ENCODE assay signal across 11 mouse cellular contexts in genomic region chr10:108443931-108444876, GRCm38 (mm10).
DNase-seq lines count a peak whose midpoint lies in the region; ATAC-seq lines count a peak whose summit lies in the region.
"Had no signal": no experiment of that assay in that cellular context is flagged by ENCODE, and none has a peak within 500 bp of the region (broad histone marks: within the 10 kb centered on the region; RNA-seq: fewer than 3 reads in every experiment).

No protein-coding gene starts in this region.

- no peaks in the 10 kb centered on the region for H3K27me3 ChIP-seq in hindbrain, embryonic 11.5 days (ENCODE audit: control insufficient read depth, insufficient read depth, low read length)
- no peaks in the 10 kb centered on the region for H3K27me3 ChIP-seq in hindbrain, embryonic 10.5 days (ENCODE audit: insufficient read depth, poor library complexity, severe bottlenecking)
- H3K27me3 ChIP-seq in hindbrain, embryonic 15.5 days, result no peaks in the 10 kb centered on the region

- no peak overlapping the region for H3K4me2 ChIP-seq in hindbrain, embryonic 11.5 days (replicated peaks; ENCODE audit: low read depth, low read length)
- H3K4me2 ChIP-seq in hindbrain, embryonic 15.5 days, result peak overlapping the region; percentile 21

- no peaks in the 10 kb centered on the region for H3K4me1 ChIP-seq in hindbrain, embryonic 11.5 days (replicated peaks; ENCODE audit: control insufficient read depth, insufficient read depth, low read length)
- peaks cover 25% of the 10 kb centered on the region for H3K4me1 ChIP-seq in hindbrain, embryonic 10.5 days (replicated peaks)
- H3K4me1 ChIP-seq in brown adipose tissue, adult 24 weeks (ENCODE audit: control insufficient read depth, insufficient read depth, insufficient read length, low read length), result peaks cover 12% of the 10 kb centered on the region
- peaks cover 15% of the 10 kb centered on the region for H3K4me1 ChIP-seq in hindbrain, embryonic 15.5 days (replicated peaks)

- no peak overlapping the region for H3K9ac ChIP-seq in hindbrain, embryonic 11.5 days (ENCODE audit: low read depth, low read length)
- no peak overlapping the region for H3K9ac ChIP-seq in hindbrain, embryonic 15.5 days

- no peak overlapping the region for H3K27ac ChIP-seq in hindbrain, embryonic 11.5 days (ENCODE audit: low read depth, low read length)
- H3K27ac ChIP-seq in hindbrain, embryonic 10.5 days, result no peak overlapping the region
- H3K27ac ChIP-seq in brown adipose tissue, adult 24 weeks (replicated peaks; ENCODE audit: low read depth, low read length), result peak overlapping the region; percentile 84
- no peak overlapping the region for H3K27ac ChIP-seq in hindbrain, embryonic 15.5 days (replicated peaks)

- no peak for DNase-seq in hindbrain, embryonic 11.5 days (ENCODE audit: low spot score)
- no peak for DNase-seq in hindbrain, embryonic 10.5 days (ENCODE audit: low spot score)
- peak; percentile 58 to 75 for DNase-seq in kidney, postnatal 36 days
- no peak for DNase-seq in gastrocnemius, postnatal 10 days
- DNase-seq in urinary bladder, postnatal 4 days (ENCODE audit: low spot score in 2 of 2), result no peak
- no peak for DNase-seq in adrenal gland, postnatal 14 days
- DNase-seq: adrenal gland, adult 2 months; cerebellum, postnatal 36 days; thymus, adult 2 months had no signal

- WGBS in hindbrain, embryonic 11.5 days, result 44% methylated on average over 19 of the region's 19 CpGs
- WGBS in hindbrain, embryonic 10.5 days, result 63% methylated on average over 19 of the region's 19 CpGs
- 32% methylated on average over 19 of the region's 19 CpGs for WGBS in hindbrain, embryonic 15.5 days

- H3K4me3 ChIP-seq in hindbrain, embryonic 11.5 days (ENCODE audit: low read depth, low read length), result no peak overlapping the region
- no peak overlapping the region for H3K4me3 ChIP-seq in hindbrain, embryonic 10.5 days
- 0 out of 2 replicates have a peak overlapping the region, but pooled peaks have one; percentile 30 for H3K4me3 ChIP-seq in brown adipose tissue, adult 24 weeks (ENCODE audit: insufficient read depth, low read depth, low read length)
- no peak overlapping the region for H3K4me3 ChIP-seq in hindbrain, embryonic 15.5 days

- H3K9me3 ChIP-seq in hindbrain, embryonic 11.5 days (ENCODE audit: control insufficient read depth, low read length), result no peaks in the 10 kb centered on the region
- H3K9me3 ChIP-seq in hindbrain, embryonic 10.5 days, result no peaks in the 10 kb centered on the region
- no peaks in the 10 kb centered on the region for H3K9me3 ChIP-seq in hindbrain, embryonic 15.5 days

- ATAC-seq in hindbrain, embryonic 11.5 days (ENCODE audit: low FRiP score), result peak; percentile 58
- peak; percentile 43; the same call in 1 of the 2 replicates for ATAC-seq in hindbrain, embryonic 15.5 days (ENCODE audit: low FRiP score, low read depth)

- H3K36me3 ChIP-seq in hindbrain, embryonic 11.5 days (ENCODE audit: control insufficient read depth, insufficient read depth, low read length), result no peaks in the 10 kb centered on the region
- no peaks in the 10 kb centered on the region for H3K36me3 ChIP-seq in hindbrain, embryonic 10.5 days
- H3K36me3 ChIP-seq in hindbrain, embryonic 15.5 days, result no peaks in the 10 kb centered on the region

Comparison
In these comparisons a context has a peak if more than half of its experiments do, and no peak if none do; other contexts are left out.
1. DNase-seq: peak in kidney, postnatal 36 days (2 of 2); none in hindbrain, embryonic 11.5 days (single experiment), hindbrain, embryonic 10.5 days (single experiment), gastrocnemius, postnatal 10 days (single experiment), urinary bladder, postnatal 4 days (0 of 2) and adrenal gland, postnatal 14 days (single experiment).